Mouse (Mus musculus) small intestine, adult 2 months (tissue): ENCODE results near the gene C8g. TPM values are rescaled to one million over a fixed set of nuclear protein-coding genes. Genes with fewer than 3 reads are reported as not detected.

ENCODE experiments used
- H3K27ac ChIP-seq: fragments of 200-500 bp; 2 replicates; pipeline ENCODE4 v1.5.1; 2012; ENCODE audit warnings: low read depth, low read length, control low read depth, inconsistent platforms; ENCODE audit not compliant: insufficient read depth
- H3K27me3 ChIP-seq: fragments of 200-500 bp; 2 replicates; pipeline ENCODE4 v1.6.1; 2012; ENCODE audit warnings: mild to moderate bottlenecking, moderate library complexity, low read length, inconsistent platforms; ENCODE audit not compliant: control insufficient read depth, insufficient read depth
- H3K36me3 ChIP-seq: fragments of 200-500 bp; 2 replicates; pipeline ENCODE4 v1.6.1; 2012; ENCODE audit warnings: mild to moderate bottlenecking, low read length, control low read depth, inconsistent platforms; ENCODE audit not compliant: control insufficient read depth, insufficient read depth
- H3K4me1 ChIP-seq: fragments of 200-500 bp; 2 replicates; pipeline ENCODE4 v1.6.1; 2012; ENCODE audit warnings: low read length, inconsistent platforms, mixed read lengths; ENCODE audit not compliant: control insufficient read depth, insufficient read depth, insufficient read length
- H3K4me3 ChIP-seq: fragments of 200-500 bp; 2 replicates; pipeline ENCODE4 v1.5.1; 2012; ENCODE audit warnings: low read depth, mild to moderate bottlenecking, control low read depth, inconsistent platforms, low read length, moderate library complexity
- CTCF ChIP-seq: fragments of 200-500 bp; IDR thresholded peaks from 2 replicates; pipeline ENCODE4 v1.5.1; 2012; ENCODE audit warnings: low read depth, mild to moderate bottlenecking, control low read depth, inconsistent platforms, low read length, moderate library complexity, mixed read lengths; ENCODE audit not compliant: insufficient replicate concordance, insufficient read length; ENCODE audit errors: extremely low read depth
- POLR2A ChIP-seq: fragments of 200-500 bp; IDR thresholded peaks from 2 replicates; pipeline ENCODE4 v1.6.1; 2012; ENCODE audit warnings: low read depth, mild to moderate bottlenecking, control low read depth, inconsistent platforms, low read length, moderate library complexity
- WGBS: fragments of 180-500 bp; shearing (Covaris S2); methylation state at CpG from one replicate; pipeline ENCODE4 v1.1.7; 2018; 5-methylcytosine and 5-hydroxymethylcytosine counted together
- polyA plus RNA-seq: library from polyadenylated mRNA; depleted of rRNA; stranded (reverse); fragments of >200 nt; gene quantifications from 2 replicates; pipeline ENCODE4 v1.2.3, GENCODE M21; 2012

The C8g gene
- polyA plus RNA-seq, 1 experiment = 2.1 TPM

- H3K4me3 ChIP-seq = no peak overlapping the region
- no peak overlapping the region for H3K27ac ChIP-seq
- peaks cover 26% of the 10 kb centered on the region for H3K4me1 ChIP-seq
- no peak for TF ChIP-seq POLR2A
- WGBS = 81% methylated on average over 15 of the region's 15 CpGs
- H3K36me3 ChIP-seq = peaks cover 5% of the 10 kb centered on the region; the same call in 1 of the 2 replicates
- no peaks in the 10 kb centered on the region for H3K27me3 ChIP-seq
These were observed 2.7 kb downstream of the C8g start for GRCm38 (mm10) chr2:25498622-25499478.

- Histone ChIP-seq H3K4me1 (peaks cover 24% of the 10 kb centered on the region), H3K27me3 (no peaks in the 10 kb centered on the region), H3K4me3 (no peak overlapping the region), H3K36me3 (no peaks in the 10 kb centered on the region), H3K27ac (no peak overlapping the region)
- TF ChIP-seq POLR2A (no peak), CTCF (no peak)
- WGBS = 36% methylated on average over 6 of the region's 6 CpGs
These were observed 3.5 kb downstream of the C8g start for GRCm38 (mm10) chr2:25497846-25498575.

GRCm38 (mm10) chr2:25496462-25496861 is 5.1 kb downstream of the C8g start:
- TF ChIP-seq CTCF = peak; percentile 53; the same call in 1 of the 2 replicates
- no peak for TF ChIP-seq POLR2A
- Histone ChIP-seq H3K4me3 (no peak overlapping the region), H3K27me3 (no peaks in the 10 kb centered on the region), H3K4me1 (peaks cover 11% of the 10 kb centered on the region), H3K27ac (no peak overlapping the region), H3K36me3 (no peaks in the 10 kb centered on the region)
- 42% methylated on average over 4 of the region's 4 CpGs for WGBS

GRCm38 (mm10) chr2:25493476-25493961 is 8.0 kb downstream of the C8g start, which contains the start of gene Lcn12:
TSS of gene Lcn12 (minus strand) at chr2:25493911.
- H3K36me3 ChIP-seq = no peaks in the 10 kb centered on the region
- no peaks in the 10 kb centered on the region for H3K27me3 ChIP-seq
- peaks cover 4% of the 10 kb centered on the region; the same call in 1 of the 2 replicates for H3K4me1 ChIP-seq
- H3K4me3 ChIP-seq = no peak within 1 kb of the TSS
- TF ChIP-seq POLR2A (no peak), CTCF (no peak)
- 77% methylated on average over 5 of the region's 5 CpGs for WGBS
- H3K27ac ChIP-seq = no peak within 1 kb of the TSS

GRCm38 (mm10) chr2:25492988-25493387 is 8.5 kb downstream of the C8g start:
- no peak overlapping the region for H3K27ac ChIP-seq
- no peaks in the 10 kb centered on the region for H3K27me3 ChIP-seq
- peaks cover under 1% of the 10 kb centered on the region; the same call in 1 of the 2 replicates for H3K4me1 ChIP-seq
- WGBS = 87% methylated on average over 5 of the region's 5 CpGs
- H3K36me3 ChIP-seq = no peaks in the 10 kb centered on the region
- TF ChIP-seq CTCF = no peak
- no peak for TF ChIP-seq POLR2A
- H3K4me3 ChIP-seq = no peak overlapping the region

- 85% methylated on average over 7 of the region's 7 CpGs for WGBS
- no peak overlapping the region for H3K27ac ChIP-seq
- TF ChIP-seq CTCF = no peak
- TF ChIP-seq POLR2A = no peak
- no peaks in the 10 kb centered on the region for H3K27me3 ChIP-seq
- H3K36me3 ChIP-seq = no peaks in the 10 kb centered on the region
- no peak overlapping the region for H3K4me3 ChIP-seq
- H3K4me1 ChIP-seq = peaks cover 11% of the 10 kb centered on the region
These were observed 12.8 kb downstream of the C8g start for GRCm38 (mm10) chr2:25488671-25489068.
